Mouse (Mus musculus): ENCODE data around the gene Ficd.

The Ficd gene

GRCm38 (mm10) chr5:113731174-113731573 is 4.4 kb upstream of the Ficd start:
- no peak for DNase-seq

GRCm38 (mm10) chr5:113732182-113732581 is 3.4 kb upstream of the Ficd start:
- no peak for DNase-seq

GRCm38 (mm10) chr5:113734376-113734775 is 1.2 kb upstream of the Ficd start:
- no peak for DNase-seq

GRCm38 (mm10) chr5:113735023-113735344 is 619 bp upstream of the Ficd start:
- peak in 1 of 2 experiments; percentile 23 for DNase-seq

GRCm38 (mm10) chr5:113736113-113736502 is 505 bp downstream of the Ficd start:
- DNase-seq, result no peak

- no peak for DNase-seq
These were observed 1.0 kb downstream of the Ficd start for GRCm38 (mm10) chr5:113736522-113737164.

- DNase-seq, result no peak
These were observed 2.1 kb downstream of the Ficd start for GRCm38 (mm10) chr5:113737607-113738237.

- no peak for DNase-seq
These were observed 12.0 kb downstream of the Ficd start for GRCm38 (mm10) chr5:113747629-113748028.

- DNase-seq, result no peak
These were observed 13.1 kb downstream of the Ficd start for GRCm38 (mm10) chr5:113748556-113749331.

- no peak for DNase-seq
These were observed 16.0 kb downstream of the Ficd start for GRCm38 (mm10) chr5:113751521-113752157.

GRCm38 (mm10) chr5:113755347-113756030 is 19.9 kb downstream of the Ficd start:
- DNase-seq, result no peak

- no peak for DNase-seq
These were observed 26.0 kb downstream of the Ficd start for GRCm38 (mm10) chr5:113761585-113761984.

- DNase-seq, result no peak
These were observed 28.8 kb downstream of the Ficd start for GRCm38 (mm10) chr5:113764426-113764825.

GRCm38 (mm10) chr5:113765641-113766526 is 30.3 kb downstream of the Ficd start:
- no peak for DNase-seq

- no peak for DNase-seq
These were observed 33.2 kb downstream of the Ficd start for GRCm38 (mm10) chr5:113768806-113769205.

GRCm38 (mm10) chr5:113771213-113772162 is 35.9 kb downstream of the Ficd start:
- peak; percentile 88 for DNase-seq

GRCm38 (mm10) chr5:113772450-113772895 is 36.9 kb downstream of the Ficd start, which contains the start of the genes Sart3 and Iscu:
Gene Sart3 (minus strand): TSS chr5:113772510.
Gene Iscu (plus strand): TSS chr5:113772748.
- DNase-seq, result peak; percentile 93

GRCm38 (mm10) chr5:113772905-113773519 is 37.4 kb downstream of the Ficd start:
- no peak for DNase-seq

- DNase-seq, result peak; percentile 76 to 92
These were observed 38.1 kb downstream of the Ficd start for GRCm38 (mm10) chr5:113773664-113774063.

GRCm38 (mm10) chr5:113775585-113775984 is 40.0 kb downstream of the Ficd start:
- no peak for DNase-seq
